Comparison of ENCODE assay signal across 9 mouse cellular contexts in genomic region chr2:32962875-32963220, GRCm38 (mm10). TPM values are rescaled to one million over a fixed set of nuclear protein-coding genes. Genes with fewer than 3 reads are reported as not detected.
DNase-seq lines count a peak whose midpoint lies in the region; ATAC-seq and TF ChIP-seq lines count a peak whose summit lies in the region.
"Had no signal": no experiment of that assay in that cellular context is flagged by ENCODE, and none has a peak within 500 bp of the region (broad histone marks: within the 10 kb centered on the region; RNA-seq: fewer than 3 reads in every experiment).

No protein-coding gene starts in this region.

- intact Hi-C loops in heart, postnatal 36 days (cut with DNase I): no loop called here

- H3K4me2 ChIP-seq in heart, embryonic 11.5 days: peak overlapping the region; percentile 93
- peak overlapping the region; percentile 73 for H3K4me2 ChIP-seq in hindbrain, embryonic 12.5 days (replicated peaks)
- peak overlapping the region; percentile 98 for H3K4me2 ChIP-seq in midbrain, embryonic 14.5 days (ENCODE audit: low read length)

- H3K4me3 ChIP-seq in heart, embryonic 11.5 days (ENCODE audit: low read depth, low read length): peak overlapping the region; percentile 92
- H3K4me3 ChIP-seq in E14TG2a.4 (replicated peaks; ENCODE audit: low read length): peak overlapping the region; percentile 100
- peak overlapping the region; percentile 76 for H3K4me3 ChIP-seq in hindbrain, embryonic 12.5 days
- peak overlapping the region; percentile 81 for H3K4me3 ChIP-seq in midbrain, embryonic 14.5 days (replicated peaks; ENCODE audit: low read depth, low read length)

- TF ChIP-seq CTCF in E14TG2a.4 (conservative IDR thresholded peaks at IDR 0.05; ENCODE audit: low read length): no peak

- ATAC-seq in heart, embryonic 11.5 days (replicated peaks; ENCODE audit: insufficient number of reproducible peaks, low FRiP score, low TSS enrichment): no peak
- no peak for ATAC-seq in hindbrain, embryonic 12.5 days (ENCODE audit: low FRiP score)
- no peak for ATAC-seq in midbrain, embryonic 14.5 days (ENCODE audit: low FRiP score, low TSS enrichment)
- ATAC-seq in cerebellum, adult (ENCODE audit: insufficient number of reproducible peaks, low FRiP score, low TSS enrichment): no peak
- ATAC-seq: Patski had no signal

- no peaks in the 10 kb centered on the region for H3K9me3 ChIP-seq in heart, embryonic 11.5 days (replicated peaks; ENCODE audit: control insufficient read depth, low read length)
- no peaks in the 10 kb centered on the region for H3K9me3 ChIP-seq in E14TG2a.4 (ENCODE audit: low read length)
- H3K9me3 ChIP-seq in hindbrain, embryonic 12.5 days (replicated peaks): no peaks in the 10 kb centered on the region
- H3K9me3 ChIP-seq in midbrain, embryonic 14.5 days (ENCODE audit: control insufficient read depth, low read length): no peaks in the 10 kb centered on the region

- no peaks in the 10 kb centered on the region for H3K27me3 ChIP-seq in heart, embryonic 11.5 days (ENCODE audit: control insufficient read depth, insufficient read depth, low read length)
- no peaks in the 10 kb centered on the region for H3K27me3 ChIP-seq in E14TG2a.4 (ENCODE audit: insufficient read depth, low read length)
- no peaks in the 10 kb centered on the region for H3K27me3 ChIP-seq in hindbrain, embryonic 12.5 days
- H3K27me3 ChIP-seq in midbrain, embryonic 14.5 days (ENCODE audit: control insufficient read depth, insufficient read depth, low read length): no peaks in the 10 kb centered on the region
- H3K27me3 ChIP-seq: Patski had no signal

- peak overlapping the region; percentile 90 for H3K9ac ChIP-seq in heart, embryonic 11.5 days (ENCODE audit: low read depth, low read length)
- H3K9ac ChIP-seq in hindbrain, embryonic 12.5 days: peak overlapping the region; percentile 93
- H3K9ac ChIP-seq in midbrain, embryonic 14.5 days (replicated peaks; ENCODE audit: low read length): peak overlapping the region; percentile 81

- WGBS in heart, embryonic 11.5 days (ENCODE audit: insufficient replicate concordance): 6% methylated on average over 9 of the region's 9 CpGs
- 6% methylated on average over 9 of the region's 9 CpGs for WGBS in hindbrain, embryonic 12.5 days
- 13% methylated on average over 9 of the region's 9 CpGs for WGBS in midbrain, embryonic 14.5 days

- H3K27ac ChIP-seq in heart, embryonic 11.5 days (ENCODE audit: low read depth, low read length): peak overlapping the region; percentile 88
- peak overlapping the region; percentile 72 for H3K27ac ChIP-seq in hindbrain, embryonic 12.5 days
- no peak overlapping the region for H3K27ac ChIP-seq in midbrain, embryonic 14.5 days (replicated peaks; ENCODE audit: low read depth, low read length)

- H3K36me3 ChIP-seq in heart, embryonic 11.5 days (ENCODE audit: control insufficient read depth, insufficient read depth, low read length): peaks cover 15% of the 10 kb centered on the region; the same call in 1 of the 2 replicates
- peaks cover 50% of the 10 kb centered on the region for H3K36me3 ChIP-seq in E14TG2a.4 (ENCODE audit: insufficient read depth, low read length)
- peaks cover 27% of the 10 kb centered on the region for H3K36me3 ChIP-seq in hindbrain, embryonic 12.5 days
- H3K36me3 ChIP-seq in midbrain, embryonic 14.5 days (ENCODE audit: control insufficient read depth, insufficient read depth, low read length): peaks cover 28% of the 10 kb centered on the region

- H3K4me1 ChIP-seq in heart, embryonic 11.5 days (ENCODE audit: control insufficient read depth, insufficient read depth, low read length): peaks cover 23% of the 10 kb centered on the region
- peaks cover 63% of the 10 kb centered on the region for H3K4me1 ChIP-seq in E14TG2a.4 (replicated peaks; ENCODE audit: low read depth, low read length)
- peaks cover 42% of the 10 kb centered on the region for H3K4me1 ChIP-seq in hindbrain, embryonic 12.5 days
- peaks cover 26% of the 10 kb centered on the region for H3K4me1 ChIP-seq in midbrain, embryonic 14.5 days (ENCODE audit: control insufficient read depth, insufficient read depth, low read length)

- DNase-seq in heart, postnatal 36 days: no peak
- no peak for DNase-seq in midbrain, embryonic 14.5 days
- DNase-seq in layer of hippocampus, postnatal 14 days (ENCODE audit: low spot score in 2 of 2): no peak
- no peak for DNase-seq in urinary bladder, postnatal 36 days (ENCODE audit: low spot score in 2 of 2)

RNA-seq across cellular contexts. Expression of gene Lrsam1, which starts 1.4 kb away (rescaled TPM):
- 6.7 and 7.4 TPM in 2 replicates for polyA plus RNA-seq in heart, embryonic 11.5 days (2014; fragmentation: Nextera tagmentation; extraction: Ambion mirVana)
- total RNA-seq in heart, postnatal 36 days (2021): 10 to 100 TPM; 14.1 to 17.0 TPM
- 19.0 and 22.0 TPM in 2 replicates for polyA plus RNA-seq in hindbrain, embryonic 12.5 days (2016; fragmentation: Nextera tagmentation; extraction: Ambion mirVana)
- 19.8 and 20.2 TPM in 2 replicates for polyA plus RNA-seq in midbrain, embryonic 14.5 days (2014; fragmentation: Nextera tagmentation; extraction: Ambion mirVana)
- 10 to 100 TPM; 33.9 to 38.2 TPM for total RNA-seq in layer of hippocampus, postnatal 14 days (2021)

RNA-seq across cellular contexts. Expression of gene Rpl12, which starts 1.5 kb away (rescaled TPM):
- polyA plus RNA-seq in heart, embryonic 11.5 days (2014; fragmentation: Nextera tagmentation; extraction: Ambion mirVana): 131 and 158 TPM in 2 replicates
- total RNA-seq in heart, postnatal 36 days (2021): 10 to 100 TPM; 56.4 to 65.9 TPM
- 101 and 114 TPM in 2 replicates for polyA plus RNA-seq in hindbrain, embryonic 12.5 days (2016; fragmentation: Nextera tagmentation; extraction: Ambion mirVana)
- 105 and 110 TPM in 2 replicates for polyA plus RNA-seq in midbrain, embryonic 14.5 days (2014; fragmentation: Nextera tagmentation; extraction: Ambion mirVana)
- 100 to 1,000 TPM; 120 to 122 TPM for total RNA-seq in layer of hippocampus, postnatal 14 days (2021)

RNA-seq across cellular contexts. Expression of gene Slc2a8, which starts 19.0 kb away (rescaled TPM):
- 12.1 and 13.2 TPM in 2 replicates for polyA plus RNA-seq in heart, embryonic 11.5 days (2014; fragmentation: Nextera tagmentation; extraction: Ambion mirVana)
- 10 to 100 TPM; 18.3 to 26.7 TPM for total RNA-seq in heart, postnatal 36 days (2021)
- 22.4 and 23.9 TPM in 2 replicates for polyA plus RNA-seq in hindbrain, embryonic 12.5 days (2016; fragmentation: Nextera tagmentation; extraction: Ambion mirVana)
- polyA plus RNA-seq in midbrain, embryonic 14.5 days (2014; fragmentation: Nextera tagmentation; extraction: Ambion mirVana): 16.0 and 18.2 TPM in 2 replicates
- 10 to 100 TPM; 24.0 to 25.4 TPM for total RNA-seq in layer of hippocampus, postnatal 14 days (2021)
